In the genomic region with DNA sequence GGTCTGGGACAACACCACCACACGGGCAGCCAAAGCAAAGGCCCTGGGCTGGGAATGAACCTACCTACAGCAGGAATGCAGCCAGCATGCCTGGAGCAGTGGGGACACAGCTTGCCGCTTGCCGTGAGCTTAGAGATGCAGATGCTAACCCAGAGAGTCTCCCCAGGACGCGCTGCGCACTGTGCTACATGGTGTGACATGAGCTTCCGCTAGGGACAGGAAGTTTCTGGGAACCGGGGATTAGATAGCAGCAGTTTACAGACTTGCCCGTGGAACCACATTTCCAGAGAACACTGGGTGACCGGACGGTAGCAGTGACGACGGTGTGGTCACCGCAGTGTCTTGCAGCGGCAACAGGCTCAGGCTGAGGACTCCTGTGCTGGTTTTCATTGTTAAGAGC, we compare ENCODE assay signal across 17 mouse cellular contexts. TPM values are rescaled to one million over a fixed set of nuclear protein-coding genes. Genes with fewer than 3 reads are reported as not detected.
DNase-seq lines count a peak whose midpoint lies in the region; ATAC-seq and TF ChIP-seq lines count a peak whose summit lies in the region.
"Had no signal": no experiment of that assay in that cellular context is flagged by ENCODE, and none has a peak within 500 bp of the region (broad histone marks: within the 10 kb centered on the region; RNA-seq: fewer than 3 reads in every experiment).

No protein-coding gene starts in this region.

- ATAC-seq in forebrain, embryonic 16.5 days, result no peak
- ATAC-seq in forebrain, embryonic 14.5 days, result no peak
- ATAC-seq in midbrain, embryonic 16.5 days, result no peak
- peak; percentile 16; the same call in 1 of the 2 replicates for ATAC-seq in liver, postnatal 0 days

- H3K4me3 ChIP-seq in forebrain, embryonic 16.5 days (replicated peaks; ENCODE audit: low read length), result no peak overlapping the region
- no peak overlapping the region for H3K4me3 ChIP-seq in forebrain, embryonic 14.5 days (ENCODE audit: low read depth, low read length)
- no peak overlapping the region for H3K4me3 ChIP-seq in midbrain, embryonic 10.5 days
- no peak overlapping the region for H3K4me3 ChIP-seq in midbrain, embryonic 16.5 days (ENCODE audit: low read depth, low read length)
- H3K4me3 ChIP-seq in ES-E14 (ENCODE audit: insufficient read depth in 1 of 2, low read depth in 1 of 2, low read length in 2 of 2, poor library complexity in 1 of 2, severe bottlenecking in 1 of 2), result peak overlapping the region; percentile 36 to 52
- H3K4me3 ChIP-seq in liver, postnatal 0 days (ENCODE audit: low read depth, low read length), result no peak overlapping the region
- H3K4me3 ChIP-seq: erythroblast, embryonic 14.5 days; limb, embryonic 13.5 days; lung, embryonic 15.5 days; stomach, embryonic 15.5 days had no signal

- in situ Hi-C loops in ES-E14 (cut with MboI; ENCODE audit: low sequenced_read_pairs in 2 of 2, unreplicated experiment in 2 of 2), result loop anchor here in 1 of 2 experiments (5.0 kb wide), 1 partner anchor 57 kb away; no protein-coding TSS in a partner anchor

- no peak overlapping the region for H3K27ac ChIP-seq in forebrain, embryonic 16.5 days (ENCODE audit: low read length)
- no peak overlapping the region for H3K27ac ChIP-seq in forebrain, embryonic 14.5 days (ENCODE audit: low read depth, low read length)
- H3K27ac ChIP-seq in midbrain, embryonic 10.5 days (replicated peaks), result 0 out of 2 replicates have a peak overlapping the region, but pooled peaks have one; percentile 17
- H3K27ac ChIP-seq in midbrain, embryonic 16.5 days (ENCODE audit: low read length), result no peak overlapping the region
- H3K27ac ChIP-seq in ES-E14 (ENCODE audit: insufficient read depth, low read depth, low read length, poor library complexity, severe bottlenecking), result 0 out of 2 replicates have a peak overlapping the region, but pooled peaks have one; percentile 29
- no peak overlapping the region for H3K27ac ChIP-seq in liver, postnatal 0 days (ENCODE audit: low read depth)
- H3K27ac ChIP-seq: limb, embryonic 13.5 days; lung, embryonic 15.5 days; stomach, embryonic 15.5 days had no signal

- no peaks in the 10 kb centered on the region for H3K9me3 ChIP-seq in forebrain, embryonic 16.5 days (ENCODE audit: control insufficient read depth, low read length)
- no peaks in the 10 kb centered on the region for H3K9me3 ChIP-seq in forebrain, embryonic 14.5 days (replicated peaks; ENCODE audit: control insufficient read depth, low read length)
- H3K9me3 ChIP-seq in midbrain, embryonic 10.5 days (replicated peaks), result no peaks in the 10 kb centered on the region
- H3K9me3 ChIP-seq in midbrain, embryonic 16.5 days (replicated peaks; ENCODE audit: control insufficient read depth, low read length, poor library complexity, severe bottlenecking), result no peaks in the 10 kb centered on the region
- no peaks in the 10 kb centered on the region for H3K9me3 ChIP-seq in ES-E14 (ENCODE audit: control insufficient read depth, insufficient read depth, low read depth, low read length)
- no peaks in the 10 kb centered on the region for H3K9me3 ChIP-seq in liver, postnatal 0 days (ENCODE audit: low read length)
- H3K9me3 ChIP-seq: limb, embryonic 13.5 days; lung, embryonic 15.5 days; stomach, embryonic 15.5 days had no signal

- H3K36me3 ChIP-seq in forebrain, embryonic 16.5 days (ENCODE audit: control insufficient read depth, insufficient read depth), result no peaks in the 10 kb centered on the region
- H3K36me3 ChIP-seq in forebrain, embryonic 14.5 days (ENCODE audit: control insufficient read depth, insufficient read depth, low read length), result no peaks in the 10 kb centered on the region
- H3K36me3 ChIP-seq in midbrain, embryonic 10.5 days, result no peaks in the 10 kb centered on the region
- no peaks in the 10 kb centered on the region for H3K36me3 ChIP-seq in midbrain, embryonic 16.5 days (ENCODE audit: control insufficient read depth, insufficient read depth, low read length)
- no peaks in the 10 kb centered on the region for H3K36me3 ChIP-seq in ES-E14 (ENCODE audit: control insufficient read depth, insufficient read depth, low read length, poor library complexity, severe bottlenecking)
- no peaks in the 10 kb centered on the region for H3K36me3 ChIP-seq in liver, postnatal 0 days (replicated peaks; ENCODE audit: insufficient read depth, low read length)
- H3K36me3 ChIP-seq: limb, embryonic 13.5 days; lung, embryonic 15.5 days; stomach, embryonic 15.5 days had no signal

- H3K4me2 ChIP-seq in forebrain, embryonic 16.5 days (ENCODE audit: low read length), result no peak overlapping the region
- H3K4me2 ChIP-seq in forebrain, embryonic 14.5 days (ENCODE audit: low read length), result no peak overlapping the region
- H3K4me2 ChIP-seq in midbrain, embryonic 16.5 days (ENCODE audit: low read length), result no peak overlapping the region
- no peak overlapping the region for H3K4me2 ChIP-seq in liver, postnatal 0 days (ENCODE audit: low read depth, low read length)
- H3K4me2 ChIP-seq: limb, embryonic 13.5 days; lung, embryonic 15.5 days; midbrain, embryonic 11.5 days; stomach, embryonic 15.5 days had no signal

- WGBS in forebrain, embryonic 16.5 days, result 22% methylated on average over 15 of the region's 15 CpGs
- WGBS in forebrain, embryonic 14.5 days, result 17% methylated on average over 15 of the region's 15 CpGs
- 26% methylated on average over 15 of the region's 15 CpGs for WGBS in midbrain, embryonic 10.5 days
- WGBS in midbrain, embryonic 16.5 days, result 22% methylated on average over 15 of the region's 15 CpGs
- WGBS in liver, postnatal 0 days (ENCODE audit: insufficient replicate concordance), result 12% methylated on average over 15 of the region's 15 CpGs

- TF ChIP-seq CTCF in liver, postnatal 0 days (IDR thresholded peaks at IDR 0.05; ENCODE audit: low read depth), result no peak

- 0 out of 2 replicates have a peak overlapping the region, but pooled peaks have one; percentile 11 for H3K9ac ChIP-seq in forebrain, embryonic 16.5 days (replicated peaks; ENCODE audit: low read depth, low read length)
- H3K9ac ChIP-seq in forebrain, embryonic 14.5 days (ENCODE audit: low read length), result no peak overlapping the region
- no peak overlapping the region for H3K9ac ChIP-seq in midbrain, embryonic 16.5 days (ENCODE audit: low read depth, low read length)
- H3K9ac ChIP-seq in ES-E14 (ENCODE audit: insufficient read depth, low read depth, low read length, poor library complexity, severe bottlenecking), result peak overlapping the region; percentile 50
- no peak overlapping the region for H3K9ac ChIP-seq in liver, postnatal 0 days (replicated peaks)
- H3K9ac ChIP-seq: limb, embryonic 13.5 days; lung, embryonic 15.5 days; stomach, embryonic 15.5 days had no signal

- peaks cover 46% of the 10 kb centered on the region for H3K27me3 ChIP-seq in forebrain, embryonic 16.5 days (replicated peaks; ENCODE audit: control insufficient read depth, insufficient read depth, low read length)
- H3K27me3 ChIP-seq in forebrain, embryonic 14.5 days (replicated peaks; ENCODE audit: control insufficient read depth, insufficient read depth, low read length), result peaks cover 50% of the 10 kb centered on the region
- peaks cover 95% of the 10 kb centered on the region for H3K27me3 ChIP-seq in midbrain, embryonic 10.5 days (ENCODE audit: low read depth, poor library complexity, severe bottlenecking)
- peaks cover 27% of the 10 kb centered on the region for H3K27me3 ChIP-seq in midbrain, embryonic 16.5 days (ENCODE audit: control insufficient read depth, insufficient read depth, low read depth, low read length)
- H3K27me3 ChIP-seq in liver, postnatal 0 days (ENCODE audit: insufficient read depth, low read length), result peaks cover 75% of the 10 kb centered on the region

- no peak for DNase-seq in forebrain, embryonic 14.5 days (ENCODE audit: low spot score)
- DNase-seq in midbrain, embryonic 10.5 days (ENCODE audit: low spot score), result no peak
- DNase-seq in ES-E14 (ENCODE audit: low read depth, low spot score), result no peak
- DNase-seq in liver, postnatal 0 days, result no peak
- no peak for DNase-seq in gastrocnemius, postnatal 4 days (ENCODE audit: low spot score in 2 of 2)
- no peak for DNase-seq in kidney, postnatal 14 days
- DNase-seq: cerebellum, adult 11 months; heart, postnatal 4 days; kidney, adult 11 months; kidney, postnatal 4 days had no signal

- H3K4me1 ChIP-seq in forebrain, embryonic 16.5 days (replicated peaks; ENCODE audit: control insufficient read depth, insufficient read depth, low read length), result peaks cover 30% of the 10 kb centered on the region
- peaks cover 2% of the 10 kb centered on the region; the same call in 1 of the 2 replicates for H3K4me1 ChIP-seq in forebrain, embryonic 14.5 days (ENCODE audit: control insufficient read depth, insufficient read depth, low read length)
- H3K4me1 ChIP-seq in midbrain, embryonic 10.5 days, result peaks cover 62% of the 10 kb centered on the region
- peaks cover 24% of the 10 kb centered on the region for H3K4me1 ChIP-seq in midbrain, embryonic 16.5 days (ENCODE audit: control insufficient read depth, insufficient read depth, low read length)
- H3K4me1 ChIP-seq in ES-E14 (ENCODE audit: control insufficient read depth in 2 of 2, insufficient read depth in 2 of 2, low read length in 2 of 2, poor library complexity in 1 of 2), result peaks cover 0 to 12% of the 10 kb centered on the region in 2 experiments; a peak in 2 of 4 replicates
- H3K4me1 ChIP-seq in liver, postnatal 0 days (ENCODE audit: insufficient read depth), result no peaks in the 10 kb centered on the region

- no peak for TF ChIP-seq EP300 in liver, postnatal 0 days (IDR thresholded peaks at IDR 0.05; ENCODE audit: low read depth)

RNA-seq across cellular contexts. Expression of gene Fbxo2, which starts 9.2 kb away (rescaled TPM):
- polyA plus RNA-seq in forebrain, embryonic 16.5 days (2015; fragmentation: Nextera tagmentation; extraction: Ambion mirVana), result 4.3 and 4.7 TPM in 2 replicates
- 2.2 and 3.2 TPM in 2 replicates for polyA plus RNA-seq in forebrain, embryonic 14.5 days (2014; fragmentation: Nextera tagmentation; extraction: Ambion mirVana)
- polyA plus RNA-seq in midbrain, embryonic 10.5 days (2016; fragmentation: Nextera tagmentation; extraction: Ambion mirVana), result 1.1 and 1.3 TPM in 2 replicates
- 5.6 and 9.4 TPM in 2 replicates for polyA plus RNA-seq in midbrain, embryonic 16.5 days (2015; fragmentation: Nextera tagmentation; extraction: Ambion mirVana)
- total RNA-seq in ES-E14 (2012; rRNA removed), result 16.5 and 23.7 TPM in 2 replicates
- 0.19 TPM in 1 of 2 replicates, not detected in the other for polyA plus RNA-seq in liver, postnatal 0 days (2015; fragmentation: Nextera tagmentation; extraction: Ambion mirVana)
- not detected for total RNA-seq in gastrocnemius, postnatal 4 days (2021)
- polyA plus RNA-seq: erythroblast, embryonic 14.5 days had no signal

RNA-seq across cellular contexts. Expression of gene Fbxo44, which starts 9.3 kb away (rescaled TPM):
- 60.3 and 67.1 TPM in 2 replicates for polyA plus RNA-seq in forebrain, embryonic 16.5 days (2015; fragmentation: Nextera tagmentation; extraction: Ambion mirVana)
- polyA plus RNA-seq in forebrain, embryonic 14.5 days (2014; fragmentation: Nextera tagmentation; extraction: Ambion mirVana), result 70.6 and 76.3 TPM in 2 replicates
- 39.6 and 58.5 TPM in 2 replicates for polyA plus RNA-seq in midbrain, embryonic 10.5 days (2016; fragmentation: Nextera tagmentation; extraction: Ambion mirVana)
- 90.1 and 102 TPM in 2 replicates for polyA plus RNA-seq in midbrain, embryonic 16.5 days (2015; fragmentation: Nextera tagmentation; extraction: Ambion mirVana)
- total RNA-seq in ES-E14 (2012; rRNA removed), result 5.1 and 11.0 TPM in 2 replicates
- polyA plus RNA-seq in liver, postnatal 0 days (2015; fragmentation: Nextera tagmentation; extraction: Ambion mirVana), result 0.81 and 0.97 TPM in 2 replicates
- total RNA-seq in gastrocnemius, postnatal 4 days (2021), result 1 to 10 TPM in 1 of 2 experiments, under 1 TPM in 1; 0.91 to 1.3 TPM

RNA-seq across cellular contexts. Expression of gene Fbxo6, which starts 17.6 kb away (rescaled TPM):
- polyA plus RNA-seq in forebrain, embryonic 16.5 days (2015; fragmentation: Nextera tagmentation; extraction: Ambion mirVana), result 14.4 and 17.7 TPM in 2 replicates
- 19.0 and 20.6 TPM in 2 replicates for polyA plus RNA-seq in forebrain, embryonic 14.5 days (2014; fragmentation: Nextera tagmentation; extraction: Ambion mirVana)
- polyA plus RNA-seq in midbrain, embryonic 10.5 days (2016; fragmentation: Nextera tagmentation; extraction: Ambion mirVana), result 11.4 and 13.0 TPM in 2 replicates
- polyA plus RNA-seq in midbrain, embryonic 16.5 days (2015; fragmentation: Nextera tagmentation; extraction: Ambion mirVana), result 18.5 and 23.8 TPM in 2 replicates
- total RNA-seq in ES-E14 (2012; rRNA removed), result 43.8 and 49.4 TPM in 2 replicates
- polyA plus RNA-seq in liver, postnatal 0 days (2015; fragmentation: Nextera tagmentation; extraction: Ambion mirVana), result 30.1 and 32.0 TPM in 2 replicates
- 10 to 100 TPM; 19.2 to 21.4 TPM for total RNA-seq in gastrocnemius, postnatal 4 days (2021)

RNA-seq across cellular contexts. Expression of gene Draxin, which starts 39.1 kb away (rescaled TPM):
- 22.7 and 23.5 TPM in 2 replicates for polyA plus RNA-seq in forebrain, embryonic 16.5 days (2015; fragmentation: Nextera tagmentation; extraction: Ambion mirVana)
- 18.8 and 20.7 TPM in 2 replicates for polyA plus RNA-seq in forebrain, embryonic 14.5 days (2014; fragmentation: Nextera tagmentation; extraction: Ambion mirVana)
- polyA plus RNA-seq in midbrain, embryonic 10.5 days (2016; fragmentation: Nextera tagmentation; extraction: Ambion mirVana), result 5.3 and 7.5 TPM in 2 replicates
- 11.8 and 11.9 TPM in 2 replicates for polyA plus RNA-seq in midbrain, embryonic 16.5 days (2015; fragmentation: Nextera tagmentation; extraction: Ambion mirVana)
- 0.76 and 1.3 TPM in 2 replicates for total RNA-seq in ES-E14 (2012; rRNA removed)
- polyA plus RNA-seq in liver, postnatal 0 days (2015; fragmentation: Nextera tagmentation; extraction: Ambion mirVana), result 0.04 and 0.05 TPM in 2 replicates
- under 1 TPM; 0.39 to 0.44 TPM for total RNA-seq in gastrocnemius, postnatal 4 days (2021)
- total RNA-seq: heart, postnatal 4 days had no signal
- polyA plus RNA-seq: erythroblast, embryonic 14.5 days had no signal

RNA-seq across cellular contexts. Expression of gene Mad2l2, which starts 39.4 kb away (rescaled TPM):
- polyA plus RNA-seq in forebrain, embryonic 16.5 days (2015; fragmentation: Nextera tagmentation; extraction: Ambion mirVana), result 127 TPM in 2 replicates
- polyA plus RNA-seq in forebrain, embryonic 14.5 days (2014; fragmentation: Nextera tagmentation; extraction: Ambion mirVana), result 129 and 141 TPM in 2 replicates
- polyA plus RNA-seq in midbrain, embryonic 10.5 days (2016; fragmentation: Nextera tagmentation; extraction: Ambion mirVana), result 72.6 and 85.2 TPM in 2 replicates
- polyA plus RNA-seq in midbrain, embryonic 16.5 days (2015; fragmentation: Nextera tagmentation; extraction: Ambion mirVana), result 98.2 and 100 TPM in 2 replicates
- 34.0 and 54.5 TPM in 2 replicates for total RNA-seq in ES-E14 (2012; rRNA removed)
- 16.9 and 18.8 TPM in 2 replicates for polyA plus RNA-seq in liver, postnatal 0 days (2015; fragmentation: Nextera tagmentation; extraction: Ambion mirVana)
- total RNA-seq in gastrocnemius, postnatal 4 days (2021), result 10 to 100 TPM; 19.0 to 20.4 TPM

Comparison
In these comparisons a context has a peak if more than half of its experiments do, and no peak if none do; other contexts are left out.
1. H3K27ac ChIP-seq: peak in midbrain, embryonic 10.5 days (single experiment) and ES-E14 (single experiment); none in forebrain, embryonic 16.5 days (single experiment), forebrain, embryonic 14.5 days (single experiment), midbrain, embryonic 16.5 days (single experiment) and liver, postnatal 0 days (single experiment).
2. H3K9ac ChIP-seq: peak in forebrain, embryonic 16.5 days (single experiment) and ES-E14 (single experiment); none in forebrain, embryonic 14.5 days (single experiment), midbrain, embryonic 16.5 days (single experiment) and liver, postnatal 0 days (single experiment).
3. H3K4me3 ChIP-seq: peak in ES-E14 (2 of 2); none in forebrain, embryonic 16.5 days (single experiment), forebrain, embryonic 14.5 days (single experiment), midbrain, embryonic 10.5 days (single experiment), midbrain, embryonic 16.5 days (single experiment) and liver, postnatal 0 days (single experiment).
4. RNA of gene Fbxo44, which starts 9.3 kb away (polyA plus RNA-seq): 90.1 to 102 TPM in midbrain, embryonic 16.5 days, 70.6 to 76.3 TPM in forebrain, embryonic 14.5 days, 60.3 to 67.1 TPM in forebrain, embryonic 16.5 days and 39.6 to 58.5 TPM in midbrain, embryonic 10.5 days; 0.81 to 0.97 TPM in liver, postnatal 0 days; every median in the first group is over 10 times any median in the second.